Mouse (Mus musculus) liver, embryonic 12.5 days (tissue): ENCODE measurements at regions not wholly inside any gene's neighbourhood (a gene's known extent, or its start where the extent isn't known, plus 50 kb on each side); places are given as distances from the start of the nearest gene placed in this dataset.

ENCODE experiments used
- ATAC-seq: fragments of 200-750 bp; cut with Nextera tagmentation; 2 replicates; pipeline ENCODE4 v1.8.0; 2017; ENCODE audit warnings: moderate number of reproducible peaks, mild to moderate bottlenecking, moderate library complexity
- H3K27ac ChIP-seq: fragments of 300-500 bp; sonication (generic); 2 replicates; pipeline ENCODE4 v1.5.1; 2016; ENCODE audit warnings: mild to moderate bottlenecking
- H3K27me3 ChIP-seq: fragments of 300-500 bp; sonication (generic); replicated peaks from 2 replicates; pipeline ENCODE4 v1.6.1; 2016; ENCODE audit warnings: mild to moderate bottlenecking, moderate library complexity
- H3K36me3 ChIP-seq: fragments of 300-500 bp; sonication (generic); 2 replicates; pipeline ENCODE4 v1.6.1; 2016; ENCODE audit warnings: mild to moderate bottlenecking, moderate library complexity
- H3K4me1 ChIP-seq: fragments of 300-500 bp; sonication (generic); 2 replicates; pipeline ENCODE4 v1.6.1; 2016
- H3K4me2 ChIP-seq: fragments of 300-500 bp; sonication (generic); 2 replicates; pipeline ENCODE4 v1.6.1; 2016; ENCODE audit warnings: mild to moderate bottlenecking, moderate library complexity
- H3K4me3 ChIP-seq: fragments of 300-500 bp; sonication (generic); 2 replicates; pipeline ENCODE4 v1.5.1; 2016; ENCODE audit warnings: mild to moderate bottlenecking, moderate library complexity
- H3K9ac ChIP-seq: fragments of 300-500 bp; sonication (generic); 2 replicates; pipeline ENCODE4 v1.6.1; 2016; ENCODE audit warnings: mild to moderate bottlenecking, moderate library complexity
- H3K9me3 ChIP-seq: fragments of 300-500 bp; sonication (generic); replicated peaks from 2 replicates; pipeline ENCODE4 v1.6.1; 2016; ENCODE audit warnings: mild to moderate bottlenecking, moderate library complexity
- WGBS: fragments of 180-500 bp; shearing (Covaris S2); methylation state at CpG from one replicate; pipeline ENCODE4 v1.1.7; 2016; ENCODE audit not compliant: insufficient replicate concordance; 5-methylcytosine and 5-hydroxymethylcytosine counted together

DNA sequence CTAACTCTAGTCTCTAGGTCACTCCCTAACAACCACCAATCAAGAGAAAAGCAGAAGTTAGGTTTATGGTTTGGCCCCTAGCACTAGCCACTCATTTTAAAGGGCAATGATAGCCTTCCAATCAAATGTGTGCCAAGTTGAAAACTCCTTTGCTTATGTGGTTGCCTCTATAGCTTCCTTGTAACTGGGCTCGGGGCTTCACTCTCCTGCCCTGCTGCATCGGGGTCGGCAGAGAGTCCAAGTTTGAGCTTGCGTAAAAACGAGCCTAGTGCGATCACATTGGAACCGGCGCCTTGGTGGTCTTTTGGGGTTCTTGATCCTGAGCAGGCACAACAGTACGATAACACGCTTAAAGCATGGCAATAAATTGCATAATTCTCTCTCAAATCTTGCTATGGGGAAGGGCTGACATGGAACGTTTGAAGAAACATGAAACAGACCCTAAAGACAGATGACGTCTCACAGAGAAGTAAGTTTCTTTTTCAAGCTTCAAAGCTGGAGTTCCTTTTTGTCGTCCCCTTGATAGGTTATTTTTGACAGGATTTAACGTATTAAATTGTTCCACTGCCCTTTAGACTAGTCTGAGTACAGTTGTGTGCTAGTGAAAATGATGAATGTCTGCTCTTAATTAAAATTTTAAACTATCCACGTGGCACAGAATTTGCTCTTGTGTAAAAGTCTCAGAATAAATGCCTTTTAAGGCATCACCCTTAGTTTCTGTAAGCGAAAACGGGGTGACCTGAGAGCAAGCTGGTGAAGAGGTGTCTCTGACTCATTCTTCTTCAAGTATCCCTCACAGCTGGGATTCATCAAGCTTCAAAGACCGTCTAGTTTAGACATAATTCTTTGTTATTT, 52.0 kb downstream of the 4930426L09Rik start:
- no peaks in the 10 kb centered on the region for H3K27me3 ChIP-seq
- H3K4me1 ChIP-seq: no peaks in the 10 kb centered on the region
- no peak overlapping the region for H3K27ac ChIP-seq
- ATAC-seq: no peak
- no peak overlapping the region for H3K4me2 ChIP-seq
- 50% methylated on average over 18 of the region's 18 CpGs for WGBS
- no peak overlapping the region for H3K4me3 ChIP-seq
- H3K36me3 ChIP-seq: no peaks in the 10 kb centered on the region
- H3K9me3 ChIP-seq: no peaks in the 10 kb centered on the region
- no peak overlapping the region for H3K9ac ChIP-seq

DNA sequence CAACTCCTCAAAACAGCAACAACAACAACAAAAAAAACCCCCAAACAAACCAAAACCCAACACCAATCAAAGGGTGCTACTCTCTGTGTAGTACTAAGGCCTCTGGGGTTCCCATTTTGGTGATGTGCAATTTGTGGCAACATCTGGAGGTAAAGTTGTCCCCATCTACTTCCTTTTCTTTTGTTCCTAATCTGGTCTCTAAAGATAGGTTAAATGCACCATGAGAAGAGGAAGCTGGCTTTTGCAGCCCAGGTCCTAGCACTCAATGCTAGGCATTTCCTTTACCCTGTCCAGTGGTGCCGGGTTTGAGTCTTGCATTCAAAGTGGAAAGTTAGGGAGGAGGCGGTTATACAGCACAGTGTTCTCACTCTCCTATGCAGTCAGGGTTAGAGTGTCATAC, 57.4 kb downstream of the 4930426L09Rik start:
- WGBS: 51% methylated on average over 2 of the region's 2 CpGs
- no peak for ATAC-seq
- Histone ChIP-seq H3K27me3 (no peaks in the 10 kb centered on the region), H3K27ac (no peak overlapping the region), H3K4me1 (peaks cover 3% of the 10 kb centered on the region; the same call in 1 of the 2 replicates), H3K9me3 (no peaks in the 10 kb centered on the region), H3K4me2 (no peak overlapping the region), H3K9ac (no peak overlapping the region), H3K36me3 (no peaks in the 10 kb centered on the region), H3K4me3 (no peak overlapping the region)

DNA sequence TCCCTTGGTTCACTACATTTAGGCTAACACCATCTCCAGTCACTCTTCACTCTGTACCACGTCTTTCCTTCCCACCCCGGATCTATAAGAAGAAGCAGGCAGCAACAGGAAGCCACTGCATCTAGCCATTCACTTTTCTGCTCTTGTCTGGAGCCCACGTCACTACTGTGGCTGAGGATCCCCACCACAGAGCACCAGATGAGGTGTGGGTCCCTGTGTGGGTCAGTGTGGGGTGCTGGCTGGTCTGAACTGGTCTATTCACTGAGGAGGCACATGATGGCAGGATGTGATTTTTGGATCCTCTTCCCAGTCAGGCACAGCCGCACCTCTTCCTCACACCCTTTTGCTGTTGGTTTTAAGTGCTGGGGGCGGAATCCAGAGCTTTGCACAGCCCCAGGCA, 59.7 kb downstream of the 4930426L09Rik start:
- ATAC-seq: no peak
- H3K27ac ChIP-seq: no peak overlapping the region
- H3K9ac ChIP-seq: no peak overlapping the region
- H3K4me2 ChIP-seq: no peak overlapping the region
- 44% methylated on average over 5 of the region's 5 CpGs for WGBS
- H3K9me3 ChIP-seq: no peaks in the 10 kb centered on the region
- no peaks in the 10 kb centered on the region for H3K27me3 ChIP-seq
- H3K4me3 ChIP-seq: no peak overlapping the region
- H3K4me1 ChIP-seq: peaks cover 3% of the 10 kb centered on the region
- H3K36me3 ChIP-seq: no peaks in the 10 kb centered on the region

DNA sequence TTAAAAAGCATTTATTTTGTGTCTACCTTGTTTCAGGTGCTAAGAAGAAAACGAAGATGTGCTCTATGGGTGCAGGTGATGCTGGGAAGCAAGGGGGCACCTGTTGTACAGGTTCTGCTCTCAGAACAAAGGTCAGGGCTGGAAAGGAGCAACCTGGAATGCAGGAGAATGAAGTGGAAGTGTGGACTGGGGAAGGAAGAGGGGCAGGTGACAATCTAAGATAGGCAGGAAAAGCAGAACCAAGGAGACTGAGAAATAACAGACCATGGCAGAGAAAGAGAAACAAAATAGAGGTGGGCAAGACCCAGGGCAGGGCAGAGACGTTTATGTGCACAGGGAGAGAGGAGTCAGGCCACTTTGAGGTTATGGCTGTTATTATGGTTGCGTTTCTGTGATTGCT, 60.6 kb downstream of the 4930426L09Rik start:
- no peak for ATAC-seq
- Histone ChIP-seq H3K4me3 (no peak overlapping the region), H3K4me1 (peaks cover 3% of the 10 kb centered on the region), H3K36me3 (no peaks in the 10 kb centered on the region), H3K9ac (no peak overlapping the region), H3K4me2 (no peak overlapping the region), H3K27me3 (no peaks in the 10 kb centered on the region), H3K27ac (no peak overlapping the region), H3K9me3 (no peaks in the 10 kb centered on the region)
- WGBS: 47% methylated on average over 3 of the region's 3 CpGs

DNA sequence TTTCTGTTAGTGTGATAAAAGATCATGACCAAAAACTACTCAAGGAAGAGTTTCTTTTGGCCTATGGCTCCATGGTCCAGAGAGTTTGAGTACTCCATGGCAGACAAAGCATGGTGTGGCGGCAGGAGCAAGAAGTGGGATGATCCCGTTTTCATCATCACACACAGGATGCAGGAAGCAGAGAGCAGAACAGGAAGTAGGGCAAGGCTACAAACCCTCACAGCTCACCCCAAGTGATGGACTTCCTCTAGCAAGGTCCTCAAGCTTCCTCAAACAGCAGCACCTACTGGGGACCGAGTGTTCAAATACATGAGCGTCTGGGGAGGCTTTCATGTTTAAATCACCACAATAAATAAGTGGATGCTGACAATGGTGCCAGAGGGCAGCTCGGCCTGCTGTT, 61.1 kb downstream of the 4930426L09Rik start:
- no peak overlapping the region for H3K4me2 ChIP-seq
- no peak overlapping the region for H3K9ac ChIP-seq
- peaks cover 3% of the 10 kb centered on the region for H3K4me1 ChIP-seq
- no peaks in the 10 kb centered on the region for H3K27me3 ChIP-seq
- no peak for ATAC-seq
- WGBS: 30% methylated on average over 5 of the region's 5 CpGs
- no peak overlapping the region for H3K4me3 ChIP-seq
- no peaks in the 10 kb centered on the region for H3K36me3 ChIP-seq
- no peak overlapping the region for H3K27ac ChIP-seq
- no peaks in the 10 kb centered on the region for H3K9me3 ChIP-seq

DNA sequence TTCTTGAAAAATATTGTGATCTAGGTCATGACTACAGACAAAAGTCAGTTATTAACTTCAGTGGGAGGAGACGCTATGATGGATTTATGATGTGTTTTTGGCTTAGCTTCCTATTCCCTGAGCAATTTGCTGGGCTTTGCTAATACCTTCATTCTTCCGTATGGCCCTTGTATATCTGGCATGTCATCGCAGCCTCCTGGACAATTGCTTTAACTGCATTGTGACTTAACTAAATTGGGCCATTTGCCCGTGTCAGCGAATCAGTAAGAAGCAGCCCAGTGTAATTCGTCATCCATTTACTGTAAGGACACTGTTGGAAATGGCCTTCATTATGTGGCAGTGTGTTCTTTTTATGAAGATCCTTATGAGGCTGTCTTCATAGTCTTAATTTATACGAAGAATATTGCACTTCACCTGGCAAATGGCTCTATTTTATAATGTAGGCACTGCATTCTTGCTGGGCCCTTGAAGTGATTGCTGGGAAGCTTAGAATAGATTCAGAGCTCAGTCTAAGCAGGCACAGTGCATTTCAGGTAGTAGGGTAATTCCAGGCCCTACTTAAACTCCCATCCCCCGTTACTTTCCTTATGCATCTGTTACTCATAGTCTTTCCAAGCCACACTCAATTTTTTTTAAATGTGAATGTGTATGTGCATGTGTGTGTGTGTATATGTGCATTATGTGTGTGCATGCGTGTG, 62.2 kb downstream of the 4930426L09Rik start:
- Histone ChIP-seq H3K36me3 (no peaks in the 10 kb centered on the region), H3K4me2 (no peak overlapping the region), H3K4me1 (peaks cover 3% of the 10 kb centered on the region), H3K9ac (no peak overlapping the region), H3K27ac (no peak overlapping the region), H3K27me3 (no peaks in the 10 kb centered on the region), H3K9me3 (no peaks in the 10 kb centered on the region), H3K4me3 (no peak overlapping the region)
- 75% methylated on average over 9 of the region's 9 CpGs for WGBS
- no peak for ATAC-seq

DNA sequence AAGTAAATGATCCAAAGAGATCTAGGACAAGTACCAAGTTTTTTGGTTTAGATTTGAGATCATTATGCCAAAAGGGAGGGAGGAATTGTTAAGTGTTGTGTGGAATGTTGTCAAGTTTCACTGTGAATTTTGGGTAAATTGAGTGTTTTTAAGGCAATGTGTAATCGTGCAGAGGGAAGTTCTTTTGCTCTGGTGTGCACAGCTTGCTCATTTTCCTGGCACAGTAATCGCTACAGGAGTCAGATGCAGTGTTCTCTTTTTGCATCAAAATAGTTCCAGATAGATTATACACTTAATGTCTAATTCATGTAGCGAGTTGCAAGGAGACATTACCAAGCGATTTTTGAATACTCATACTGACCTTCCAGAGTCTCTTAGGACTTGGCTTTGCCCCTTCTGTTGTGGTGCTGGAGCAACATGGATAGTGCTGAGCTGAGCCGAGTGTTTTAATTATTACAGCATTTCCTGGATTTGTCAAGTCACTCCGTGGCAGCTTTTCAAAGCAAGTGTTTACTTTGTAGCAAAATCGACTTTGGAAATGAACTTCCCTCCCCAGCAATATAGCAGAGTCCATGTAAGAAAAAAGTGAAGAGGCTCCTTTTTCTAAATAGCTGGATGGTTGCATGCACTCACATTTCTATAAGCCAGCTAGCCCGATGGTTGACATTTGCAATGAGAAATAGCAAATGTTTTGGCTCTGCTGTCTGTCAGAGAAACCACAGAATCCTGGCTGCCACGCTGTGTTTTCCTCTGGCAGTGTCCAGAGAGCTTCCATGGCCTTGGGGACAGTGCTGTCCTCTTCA, 66.6 kb downstream of the 4930426L09Rik start:
- WGBS: 33% methylated on average over 9 of the region's 9 CpGs
- no peak overlapping the region for H3K4me2 ChIP-seq
- no peak for ATAC-seq
- H3K36me3 ChIP-seq: no peaks in the 10 kb centered on the region
- no peak overlapping the region for H3K27ac ChIP-seq
- H3K9me3 ChIP-seq: no peaks in the 10 kb centered on the region
- H3K27me3 ChIP-seq: no peaks in the 10 kb centered on the region
- H3K4me1 ChIP-seq: no peaks in the 10 kb centered on the region; the same call in 1 of the 2 replicates
- no peak overlapping the region for H3K9ac ChIP-seq
- no peak overlapping the region for H3K4me3 ChIP-seq

DNA sequence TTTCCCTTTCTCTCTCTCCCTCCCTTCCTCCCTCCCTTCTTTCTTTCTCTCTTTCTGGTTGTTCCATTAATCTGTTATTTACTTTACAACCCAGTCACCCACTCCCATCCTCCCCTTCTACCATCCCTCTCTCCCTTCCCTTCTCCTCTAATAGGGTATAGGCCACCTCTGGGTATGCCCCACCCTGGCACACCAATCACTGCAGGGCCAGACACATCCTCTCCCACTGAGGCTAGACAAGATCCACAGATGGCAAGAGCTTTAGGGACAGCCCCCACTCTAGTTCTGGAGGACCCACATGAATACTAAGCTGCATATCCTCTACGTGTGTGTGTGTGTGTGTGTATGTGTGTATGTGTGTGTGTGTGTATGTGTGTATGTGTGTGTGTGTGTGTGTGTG, 67.4 kb downstream of the 4930426L09Rik start:
- Histone ChIP-seq H3K4me3 (no peak overlapping the region), H3K4me1 (no peaks in the 10 kb centered on the region; the same call in 1 of the 2 replicates), H3K9me3 (no peaks in the 10 kb centered on the region), H3K9ac (no peak overlapping the region), H3K36me3 (no peaks in the 10 kb centered on the region), H3K27me3 (no peaks in the 10 kb centered on the region), H3K27ac (no peak overlapping the region), H3K4me2 (no peak overlapping the region)
- 63% methylated on average over 1 of the region's 1 CpGs for WGBS
- no peak for ATAC-seq

DNA sequence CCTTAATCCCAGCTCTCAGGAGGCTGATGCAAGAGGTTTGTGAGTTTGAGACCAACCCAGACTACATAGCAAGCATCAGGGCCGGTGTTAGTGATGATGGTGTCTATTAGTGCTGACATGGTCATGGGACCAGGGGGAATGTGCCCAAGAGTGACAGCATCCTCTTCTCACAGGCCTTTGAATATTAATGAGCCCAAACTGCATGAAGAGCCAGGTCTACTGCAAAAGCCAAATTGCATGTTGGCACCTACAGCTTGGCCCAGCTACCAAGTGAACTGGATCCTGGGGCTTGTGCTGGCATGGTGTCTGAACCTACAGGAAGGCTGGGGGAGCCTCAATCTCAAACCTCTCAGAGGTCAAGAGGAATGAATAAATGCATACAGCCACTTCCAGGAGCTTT, 70.0 kb downstream of the 4930426L09Rik start:
- H3K4me3 ChIP-seq: no peak overlapping the region
- H3K36me3 ChIP-seq: no peaks in the 10 kb centered on the region
- ATAC-seq: no peak
- WGBS: 88% methylated on average over 1 of the region's 1 CpGs
- H3K4me1 ChIP-seq: no peaks in the 10 kb centered on the region
- H3K9me3 ChIP-seq: no peaks in the 10 kb centered on the region
- no peaks in the 10 kb centered on the region for H3K27me3 ChIP-seq
- H3K9ac ChIP-seq: no peak overlapping the region
- no peak overlapping the region for H3K4me2 ChIP-seq
- no peak overlapping the region for H3K27ac ChIP-seq

DNA sequence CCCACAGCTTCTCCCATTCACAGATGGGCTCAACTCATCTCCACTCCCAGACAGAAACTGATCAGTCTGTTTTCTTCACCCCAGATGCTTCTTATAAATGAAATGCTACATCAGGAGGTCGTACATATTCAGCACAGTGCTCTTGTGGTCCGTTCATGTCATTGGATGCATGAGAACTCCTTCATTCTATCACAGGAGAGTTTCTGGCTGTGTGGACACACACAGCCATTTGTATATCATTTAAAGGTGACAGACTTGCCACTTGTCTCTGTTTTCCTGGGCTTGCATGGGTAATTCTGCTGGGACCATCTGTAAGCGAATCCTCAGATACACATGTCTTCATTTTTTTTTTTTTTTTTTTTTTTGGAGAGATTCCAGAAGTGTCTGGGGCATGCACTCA, 85.7 kb downstream of the 4930426L09Rik start:
- Histone ChIP-seq H3K4me3 (no peak overlapping the region), H3K36me3 (no peaks in the 10 kb centered on the region), H3K9me3 (no peaks in the 10 kb centered on the region), H3K27ac (no peak overlapping the region), H3K4me1 (peaks cover 6% of the 10 kb centered on the region; the same call in 1 of the 2 replicates), H3K9ac (no peak overlapping the region), H3K4me2 (no peak overlapping the region), H3K27me3 (no peaks in the 10 kb centered on the region)
- WGBS: 63% methylated on average over 3 of the region's 3 CpGs
- no peak for ATAC-seq

DNA sequence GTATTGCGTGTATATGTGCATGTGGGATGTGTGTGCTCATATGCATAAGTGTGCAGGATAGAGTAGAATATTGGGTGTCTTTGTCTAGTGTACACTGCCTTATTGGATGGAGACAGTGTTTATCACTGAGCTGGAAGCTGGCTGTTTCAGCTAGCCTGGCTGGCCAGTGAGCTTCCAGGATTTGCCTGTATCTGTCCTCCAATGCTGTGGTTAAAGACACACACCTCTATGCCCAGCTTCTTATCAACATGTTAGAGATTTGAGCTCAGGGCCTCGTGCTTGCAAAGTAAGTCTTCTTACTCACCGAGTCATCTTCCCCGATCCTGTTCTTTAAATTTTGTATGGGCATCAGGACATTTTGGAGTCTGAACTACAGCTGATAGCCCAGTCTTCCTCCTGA, 87.0 kb downstream of the 4930426L09Rik start:
- ATAC-seq: no peak
- 28% methylated on average over 4 of the region's 4 CpGs for WGBS
- no peak overlapping the region for H3K9ac ChIP-seq

DNA sequence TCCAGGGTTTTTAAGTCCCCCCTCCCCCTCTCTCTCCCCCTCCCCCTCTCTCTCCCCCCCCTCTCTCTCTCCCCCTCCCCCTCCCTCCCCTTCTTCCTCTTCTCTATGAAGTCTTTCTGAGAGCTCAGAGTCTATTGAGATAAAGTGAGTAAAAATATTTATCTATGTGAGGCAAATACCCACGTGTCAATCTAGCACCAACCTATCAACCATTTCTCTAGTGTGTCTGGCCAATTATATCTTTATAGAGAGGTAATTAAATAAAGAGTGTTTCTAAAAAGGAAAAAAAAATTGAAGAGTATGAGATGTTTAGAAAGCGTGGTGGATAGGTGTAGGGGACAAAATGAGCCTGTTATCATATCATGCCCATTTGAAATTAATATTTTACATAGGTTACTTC, 88.0 kb downstream of the 4930426L09Rik start:
- WGBS: 42% methylated on average over 2 of the region's 2 CpGs
- H3K9ac ChIP-seq: no peak overlapping the region
- H3K27ac ChIP-seq: no peak overlapping the region
- no peaks in the 10 kb centered on the region for H3K27me3 ChIP-seq
- H3K4me3 ChIP-seq: no peak overlapping the region
- H3K4me2 ChIP-seq: no peak overlapping the region
- no peaks in the 10 kb centered on the region for H3K36me3 ChIP-seq
- no peak for ATAC-seq
- no peaks in the 10 kb centered on the region for H3K9me3 ChIP-seq
- H3K4me1 ChIP-seq: peaks cover 6% of the 10 kb centered on the region; the same call in 1 of the 2 replicates

More for the DNA sequence above, 87.0 kb downstream of the 4930426L09Rik start:
- Histone ChIP-seq H3K27ac (no peak overlapping the region), H3K4me3 (no peak overlapping the region), H3K4me1 (peaks cover 6% of the 10 kb centered on the region; the same call in 1 of the 2 replicates), H3K36me3 (no peaks in the 10 kb centered on the region), H3K4me2 (no peak overlapping the region), H3K9me3 (no peaks in the 10 kb centered on the region), H3K27me3 (no peaks in the 10 kb centered on the region)
